Mouse (Mus musculus): ENCODE measurements around the gene 9130409I23Rik.
"Not testable (repeated sequence)": the region's sequence is repeated elsewhere in the genome, so short reads cannot be mapped to it uniquely, and the experiment has no call there.

Gene 9130409I23Rik

GRCm38 (mm10) chr1:181035015-181035778 lies 15.8 kb upstream of the 9130409I23Rik start:
- DNase-seq = not testable (repeated sequence)

DNA sequence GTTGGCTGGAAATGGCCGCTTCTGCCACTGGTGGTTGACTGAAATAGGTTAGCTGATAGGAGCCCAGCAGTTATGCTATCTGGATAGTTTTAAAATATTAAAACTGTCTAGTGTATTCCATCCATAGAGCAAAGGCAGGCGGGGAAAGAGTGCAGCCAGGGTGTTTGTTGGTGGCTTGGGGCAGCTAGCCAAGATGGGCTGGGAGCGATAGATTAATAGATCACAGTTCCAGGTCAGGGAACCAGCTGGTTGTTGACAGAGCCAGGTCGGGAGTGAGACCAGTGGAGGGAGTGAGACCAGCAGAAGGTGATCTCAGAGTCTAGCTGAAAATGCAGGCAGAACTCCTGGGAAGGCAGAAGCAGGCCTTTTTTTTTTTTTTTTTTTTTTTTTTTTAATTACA lies 13.4 kb upstream of the 9130409I23Rik start:
- DNase-seq = no peak

- peak; percentile 66 for DNase-seq
Measured at GRCm38 (mm10) chr1:181039652-181040051, 11.4 kb upstream of the 9130409I23Rik start.

DNA sequence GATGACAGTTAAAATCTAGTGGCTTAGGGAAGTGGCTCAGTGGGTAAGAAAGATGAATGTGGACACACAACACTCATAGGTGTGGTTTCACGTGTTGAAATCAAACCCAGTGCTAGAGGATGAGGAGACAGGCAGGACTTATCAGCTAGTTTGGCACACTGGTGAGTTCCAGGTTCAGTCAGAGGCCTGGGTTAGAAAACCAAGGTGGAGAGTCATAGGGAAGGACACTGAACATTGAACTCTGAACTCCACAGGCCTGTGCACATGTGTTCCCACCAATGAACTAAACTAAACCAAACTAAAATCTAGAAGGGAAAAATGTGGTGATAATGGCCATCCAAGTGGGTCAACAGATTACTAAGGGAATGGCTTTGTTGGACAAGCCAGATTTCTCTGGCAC lies 3.5 kb upstream of the 9130409I23Rik start:
- DNase-seq = no peak

DNA sequence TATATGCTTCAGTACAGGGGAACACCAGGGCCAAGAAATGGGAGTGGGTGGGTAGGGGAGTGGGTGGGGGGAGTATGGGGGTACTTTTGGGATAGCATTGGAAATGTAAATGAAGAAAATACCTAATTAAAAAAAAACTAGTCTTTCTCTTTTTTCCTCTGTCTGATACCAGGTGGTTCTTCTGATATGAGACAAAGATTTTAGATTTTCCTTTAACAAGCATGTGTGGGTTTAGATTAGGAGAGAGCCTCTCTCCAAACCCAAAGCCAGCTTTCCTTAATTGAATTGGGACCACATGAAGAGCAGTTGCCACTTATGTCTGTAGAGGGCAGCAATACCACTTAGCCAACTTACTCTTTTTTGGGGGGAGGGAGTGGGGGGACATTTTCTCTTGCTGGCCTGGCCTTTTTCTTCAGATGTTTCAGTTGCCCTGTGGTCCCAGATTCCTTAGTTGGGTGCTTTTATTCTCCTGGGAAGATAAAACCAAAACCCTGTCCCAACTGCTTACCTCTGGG lies 1.7 kb upstream of the 9130409I23Rik start:
- DNase-seq = peak; percentile 21

DNA sequence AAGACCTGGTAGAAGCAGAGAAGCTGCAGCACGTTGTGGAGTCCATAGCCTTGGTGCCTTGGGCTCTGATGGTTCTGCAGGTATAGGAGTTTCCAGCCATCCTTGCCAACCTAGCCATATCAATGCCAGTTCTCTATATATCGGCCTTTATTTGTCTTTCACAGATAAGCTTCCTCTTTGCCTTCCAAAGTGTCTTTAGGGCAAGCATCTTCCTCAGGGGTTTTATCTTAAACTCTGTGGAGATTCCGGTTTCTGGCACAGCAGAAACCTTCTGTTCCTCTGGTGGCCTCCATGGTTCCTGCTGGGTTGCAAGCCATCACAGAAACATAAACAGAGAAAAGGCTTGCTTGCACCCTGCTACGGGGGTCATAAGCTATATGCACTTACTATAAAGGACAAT lies 1.9 kb downstream of the 9130409I23Rik start:
- no peak for DNase-seq

- no peak for DNase-seq
Measured at GRCm38 (mm10) chr1:181061784-181062485, 10.9 kb downstream of the 9130409I23Rik start.

DNA sequence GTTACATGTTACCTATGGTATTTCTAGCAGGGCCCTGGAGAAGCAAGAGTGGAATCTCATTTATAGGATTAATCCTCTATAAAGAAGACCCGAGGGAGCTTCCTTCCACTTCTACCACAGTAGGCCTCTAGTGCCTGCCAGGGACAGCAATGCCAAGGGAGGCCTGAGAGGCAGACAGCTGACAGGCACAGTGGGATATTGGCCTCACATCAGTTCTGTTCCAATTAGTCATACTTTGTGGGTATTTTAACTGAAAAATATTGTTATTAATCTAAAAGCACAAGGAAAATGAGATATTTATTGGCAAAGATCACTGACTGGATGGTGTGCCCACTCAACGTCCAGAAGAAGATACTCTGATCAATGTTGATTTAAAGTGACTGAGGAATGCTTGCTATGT lies 13.0 kb downstream of the 9130409I23Rik start:
- DNase-seq = no peak

DNA sequence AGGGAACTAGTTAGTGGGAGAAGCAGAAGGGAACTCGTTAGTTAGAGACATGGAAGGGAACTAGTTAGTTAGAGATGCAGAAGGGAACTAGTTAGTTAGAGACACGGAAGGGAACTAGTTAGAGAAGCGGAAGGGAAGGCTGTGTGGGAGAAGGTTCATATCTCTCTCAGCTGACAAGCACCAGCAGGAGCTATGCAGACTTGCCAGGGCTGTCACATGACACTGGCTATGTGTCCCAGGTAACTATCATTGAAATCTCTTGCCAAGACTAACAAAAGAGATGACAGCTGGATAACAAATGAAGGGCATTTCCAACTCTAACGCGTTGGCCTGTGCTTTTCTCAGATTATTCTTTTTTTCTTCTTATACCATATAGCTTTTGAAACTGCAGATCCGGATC lies 13.6 kb downstream of the 9130409I23Rik start:
- no peak for DNase-seq

DNA sequence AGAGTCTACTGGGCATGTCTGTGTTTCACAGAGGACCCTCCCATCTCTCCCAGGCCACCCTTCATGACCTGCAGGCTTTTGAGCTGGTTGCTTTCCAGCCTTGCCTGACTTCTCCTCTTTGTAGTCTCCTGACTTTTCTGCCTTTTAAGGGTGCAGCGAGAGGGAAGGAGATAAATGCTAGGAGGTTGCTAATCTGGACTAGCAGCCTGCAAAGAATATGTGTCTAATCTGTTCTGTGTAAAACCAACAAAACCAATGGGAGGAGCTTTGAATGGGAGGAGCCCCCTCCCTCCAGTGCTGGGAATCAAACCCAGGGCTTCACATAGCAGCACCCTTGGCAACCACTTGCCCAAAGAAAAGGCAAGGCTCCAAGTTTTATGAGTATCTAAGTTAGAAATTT lies 17.3 kb downstream of the 9130409I23Rik start:
- no peak for DNase-seq

DNA sequence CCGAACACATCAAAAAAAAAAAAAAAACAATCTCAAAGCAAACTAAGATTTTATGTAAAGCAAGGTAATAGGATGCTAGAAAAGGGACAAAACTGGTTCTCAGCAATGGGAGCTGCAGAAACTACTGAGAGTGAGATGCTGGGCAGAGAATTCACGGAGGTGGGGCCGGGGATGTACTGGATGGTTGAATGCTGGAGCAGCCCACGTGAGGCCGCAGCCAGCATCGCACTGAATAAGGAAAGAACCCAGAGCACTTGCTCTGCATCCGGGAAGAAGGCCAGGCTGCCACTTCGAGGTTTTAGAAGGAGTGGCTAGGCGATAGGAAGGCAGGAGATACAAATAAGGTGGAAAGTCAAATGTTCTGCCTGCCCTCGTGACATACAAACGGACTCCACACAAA lies 18.6 kb downstream of the 9130409I23Rik start:
- no peak for DNase-seq

GRCm38 (mm10) chr1:181073075-181073474 lies 22.0 kb downstream of the 9130409I23Rik start:
- no peak for DNase-seq

GRCm38 (mm10) chr1:181084021-181084420 lies 33.0 kb downstream of the 9130409I23Rik start:
- DNase-seq = no peak

GRCm38 (mm10) chr1:181090048-181090447 lies 39.0 kb downstream of the 9130409I23Rik start:
- DNase-seq = no peak
